Mouse (Mus musculus) CD8-positive naive resting alpha-beta T cell, adult 2 months (primary cell): ENCODE data around the gene Ssbp3.

Source experiments
- DNase-seq, 2 experiments: peaks; one replicate each; pipeline ENCODE4 v3.0.0; 2022; ENCODE audit warnings: low read depth in 2 of 2, low spot score in 2 of 2

Gene Ssbp3

DNA sequence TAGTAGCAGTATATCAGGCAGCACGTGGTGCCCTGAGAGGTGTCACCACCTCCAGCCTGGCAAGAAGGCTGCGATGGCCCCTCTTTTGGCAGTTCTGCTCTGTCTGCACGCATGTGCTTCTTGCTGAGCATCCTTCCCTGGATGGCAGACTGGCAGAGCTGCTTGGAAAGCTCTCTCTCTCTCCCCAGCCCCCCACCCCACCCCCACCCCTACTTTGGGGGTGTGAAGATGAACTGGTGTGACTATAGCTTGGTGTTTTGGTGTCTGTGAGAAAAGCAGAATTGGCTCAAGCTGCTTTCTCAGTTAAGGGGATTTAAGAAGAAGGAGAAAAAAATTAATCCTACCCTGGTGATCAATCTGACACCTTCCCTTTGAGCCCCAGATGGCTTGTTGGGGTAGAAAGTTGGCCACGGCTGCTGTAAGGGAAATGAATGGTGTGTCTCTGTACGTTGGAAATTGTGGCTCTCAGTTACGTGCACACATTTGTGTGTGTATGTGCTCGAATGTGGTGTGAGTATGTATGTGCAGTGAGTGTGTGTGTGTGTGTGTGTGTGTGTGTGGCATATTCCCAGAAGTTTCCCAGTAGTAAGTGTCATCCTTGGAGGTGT is 73.5 kb downstream of the Ssbp3 start:
- no peak for DNase-seq

DNA sequence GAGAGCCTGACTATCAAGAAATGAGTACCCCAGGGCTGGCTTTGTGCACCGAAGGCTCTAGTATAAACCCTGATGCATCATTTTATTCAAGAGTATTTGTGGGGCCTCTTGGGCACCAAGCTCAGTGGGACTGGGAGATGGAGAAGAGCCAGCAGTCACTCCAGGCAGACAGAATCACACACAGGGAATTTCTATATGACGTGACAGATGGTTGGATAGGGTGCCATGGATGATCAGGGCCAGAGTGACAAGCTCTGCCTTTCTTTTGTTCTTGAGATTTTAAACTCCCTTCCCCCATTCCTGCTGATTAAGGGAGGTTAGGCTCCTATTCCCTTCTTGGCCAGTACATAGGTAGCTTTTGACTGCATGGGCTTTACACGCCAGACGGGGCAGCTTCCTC is 74.8 kb downstream of the Ssbp3 start:
- DNase-seq, result no peak

DNA sequence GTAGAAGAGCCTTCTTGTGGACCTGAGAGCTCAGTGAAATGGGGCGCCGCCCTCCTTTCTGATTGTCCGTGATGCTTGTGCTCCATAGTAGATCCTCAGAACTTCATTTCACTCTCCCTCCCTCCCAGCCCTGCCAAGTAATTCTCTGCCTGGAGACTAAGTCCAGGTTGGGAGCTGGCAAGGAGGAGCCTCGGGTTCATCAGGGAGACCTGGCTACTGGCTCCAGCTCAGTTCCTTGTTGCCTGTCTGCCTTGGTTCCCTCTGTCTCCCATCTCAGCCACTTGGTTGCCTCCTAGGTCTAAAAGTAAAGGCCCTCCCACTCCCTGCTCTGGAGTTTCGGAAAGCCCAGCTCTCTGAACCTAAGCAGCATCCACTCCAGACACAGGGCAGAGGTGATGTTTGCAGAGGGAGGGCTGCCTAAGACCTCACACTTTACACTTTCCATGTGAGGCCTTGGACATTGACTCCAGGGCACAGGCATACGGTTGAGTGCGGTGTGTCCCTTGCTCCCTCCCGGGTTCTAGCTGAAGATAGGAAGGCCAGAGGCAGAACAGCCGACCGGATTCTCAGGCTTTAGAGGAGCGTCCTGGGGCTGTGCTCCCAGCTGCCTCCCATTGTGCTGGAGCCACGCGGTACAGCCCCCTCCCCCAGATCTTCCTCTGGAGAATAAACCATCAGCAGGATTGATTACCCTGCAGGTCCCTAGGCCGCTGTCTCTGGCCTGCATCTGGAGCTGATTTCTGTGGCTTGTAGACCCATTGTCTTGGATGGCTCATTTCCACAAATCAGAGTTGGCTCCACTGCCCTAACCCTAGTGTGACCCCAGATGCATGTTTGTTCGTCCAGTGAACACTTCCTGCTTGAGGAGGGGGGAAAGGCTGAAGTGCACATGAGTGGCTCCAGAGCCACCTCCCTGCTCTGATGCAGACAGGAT is 75.7 kb downstream of the Ssbp3 start:
- DNase-seq, result no peak

DNA sequence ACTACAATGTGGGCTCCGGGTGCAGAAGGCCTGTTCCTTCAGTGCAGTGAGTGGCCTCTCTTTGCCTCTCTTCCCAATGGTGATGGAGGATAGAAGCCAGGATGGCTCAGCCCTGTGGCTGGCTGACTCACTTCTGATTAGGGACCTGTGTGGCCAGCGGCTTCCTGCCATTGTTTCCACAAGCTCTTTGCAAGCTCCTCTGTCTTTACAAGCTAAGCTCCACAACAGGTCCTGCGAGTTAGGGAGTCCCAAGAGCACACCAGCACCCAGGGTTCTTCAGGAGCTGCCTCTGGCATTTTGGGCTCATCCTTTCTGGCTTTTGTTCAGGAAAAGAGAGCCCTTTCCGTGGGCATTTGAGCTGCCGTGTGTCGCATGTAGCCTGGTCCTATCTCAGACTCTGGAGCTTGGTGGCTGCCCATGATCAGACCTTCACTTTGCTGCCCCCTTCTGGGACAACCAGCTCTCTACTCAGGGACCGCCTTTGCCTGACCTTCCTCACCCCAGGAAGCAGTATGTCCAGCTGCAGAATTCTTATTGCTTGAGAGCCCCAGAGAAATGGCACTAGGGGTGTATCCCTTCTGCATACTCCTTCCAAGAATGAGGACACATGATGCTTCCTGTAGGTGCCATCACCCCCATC is 77.3 kb downstream of the Ssbp3 start:
- peak; percentile 48 to 68 for DNase-seq

DNA sequence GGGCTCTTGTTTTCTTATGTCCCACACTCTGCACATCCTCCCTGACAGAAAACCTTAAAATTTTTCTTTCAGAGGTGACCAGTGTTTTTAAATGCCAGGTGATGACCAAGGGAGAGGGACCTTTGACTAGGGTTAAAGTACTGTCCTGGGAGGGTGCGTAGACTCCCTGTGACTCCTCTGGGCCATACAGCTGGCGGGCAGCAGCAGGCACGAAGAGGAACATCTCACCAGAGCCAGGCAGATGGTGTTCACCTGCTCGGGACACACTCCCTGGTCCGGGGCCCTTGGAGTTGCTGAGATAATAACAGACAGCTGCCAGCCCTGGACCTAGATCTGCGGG is 78.4 kb downstream of the Ssbp3 start:
- no peak for DNase-seq

DNA sequence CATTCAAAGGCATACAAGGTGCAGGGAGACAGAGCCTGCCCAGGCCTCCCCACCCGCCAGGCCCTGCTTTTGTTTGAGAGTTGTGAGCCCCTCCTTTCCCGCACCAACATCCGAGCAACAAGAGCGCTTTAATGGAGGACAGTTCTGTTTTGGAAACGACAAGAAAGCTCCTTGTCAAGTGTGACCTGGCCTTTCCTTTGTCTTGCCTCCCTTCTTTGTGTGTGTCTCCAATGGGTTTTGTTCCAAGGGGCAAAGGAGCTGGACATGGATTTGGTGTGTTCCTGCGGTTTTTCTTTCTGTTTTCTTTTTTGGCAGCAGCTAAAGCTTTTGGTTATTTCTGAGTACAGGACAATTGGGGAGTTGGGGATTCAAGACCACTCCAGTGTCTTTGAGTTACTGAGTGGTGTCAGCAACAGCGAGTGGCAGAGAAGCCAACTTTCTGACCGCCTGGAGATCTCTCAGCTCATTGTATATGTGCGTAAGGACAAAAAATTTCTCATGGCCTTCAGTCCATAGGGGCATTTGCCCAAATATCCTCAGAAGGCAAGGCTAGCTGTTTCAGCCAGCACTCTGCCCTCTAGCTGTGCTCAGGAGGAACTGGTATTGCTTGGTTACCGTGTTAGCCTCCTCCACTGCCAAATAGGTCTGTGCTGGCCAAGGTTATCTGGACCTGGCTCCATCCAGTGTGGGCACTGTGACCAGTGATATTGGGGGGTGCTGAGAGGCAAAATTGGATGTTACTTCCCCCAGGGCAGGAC is 78.9 kb downstream of the Ssbp3 start:
- DNase-seq, result no peak

DNA sequence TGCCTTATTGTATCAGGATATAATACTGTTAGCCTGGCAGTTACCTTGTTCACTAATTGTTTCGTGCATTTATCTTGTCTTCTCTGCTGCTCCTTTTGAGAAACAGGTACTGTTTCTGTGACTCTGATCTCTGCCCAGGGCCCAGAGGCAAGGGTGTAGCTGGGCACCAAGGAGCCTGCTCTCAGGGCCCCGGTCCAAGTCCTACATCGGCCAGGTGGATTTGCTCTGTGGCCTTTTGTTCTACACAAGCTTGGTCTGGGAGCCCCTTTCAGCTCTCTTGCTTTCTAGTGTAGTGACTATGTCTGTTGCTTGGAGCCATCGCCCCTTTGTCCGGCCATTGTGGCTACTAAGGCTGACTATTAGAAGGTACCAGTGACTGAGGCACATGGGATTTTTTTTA is 82.6 kb downstream of the Ssbp3 start:
- DNase-seq, result no peak

DNA sequence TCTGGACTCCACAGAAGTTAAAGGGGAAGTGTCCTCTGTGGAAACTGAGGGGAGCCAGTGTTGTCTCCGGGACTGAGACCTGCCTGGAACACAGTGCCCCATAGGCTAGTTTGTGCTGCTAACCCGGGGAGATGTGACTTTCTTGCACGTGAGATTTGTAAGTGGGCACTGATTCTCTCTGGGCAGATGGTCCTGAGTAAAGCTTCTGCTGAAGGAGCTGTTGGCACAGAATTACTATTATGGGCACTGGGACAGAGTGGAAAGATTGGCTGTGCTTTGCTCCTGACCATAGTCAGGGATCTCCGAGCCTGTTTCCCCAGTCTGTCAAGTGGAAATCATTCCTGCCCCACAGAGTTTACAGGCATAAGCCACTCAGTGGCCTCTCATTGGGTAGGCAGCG is 83.8 kb downstream of the Ssbp3 start:
- no peak for DNase-seq

DNA sequence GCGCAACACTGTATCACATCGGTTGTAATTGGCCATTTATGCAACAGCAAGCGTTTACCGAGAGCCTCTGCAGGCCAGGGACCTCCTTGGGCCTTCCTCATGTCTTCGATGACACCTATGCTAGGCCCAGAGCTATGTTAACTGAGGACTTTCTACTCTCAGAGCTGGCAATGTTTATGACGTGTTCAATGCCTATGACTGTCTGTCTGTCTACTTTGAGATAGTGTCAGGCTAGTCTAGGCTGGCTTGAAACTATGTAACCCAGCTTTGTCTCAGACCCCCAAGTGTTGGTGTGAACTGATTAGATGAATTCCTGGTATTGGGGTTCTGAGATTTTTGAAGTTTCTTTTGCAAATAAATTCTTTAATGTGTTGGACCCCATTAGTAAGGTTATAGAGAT is 84.6 kb downstream of the Ssbp3 start:
- DNase-seq, result no peak

DNA sequence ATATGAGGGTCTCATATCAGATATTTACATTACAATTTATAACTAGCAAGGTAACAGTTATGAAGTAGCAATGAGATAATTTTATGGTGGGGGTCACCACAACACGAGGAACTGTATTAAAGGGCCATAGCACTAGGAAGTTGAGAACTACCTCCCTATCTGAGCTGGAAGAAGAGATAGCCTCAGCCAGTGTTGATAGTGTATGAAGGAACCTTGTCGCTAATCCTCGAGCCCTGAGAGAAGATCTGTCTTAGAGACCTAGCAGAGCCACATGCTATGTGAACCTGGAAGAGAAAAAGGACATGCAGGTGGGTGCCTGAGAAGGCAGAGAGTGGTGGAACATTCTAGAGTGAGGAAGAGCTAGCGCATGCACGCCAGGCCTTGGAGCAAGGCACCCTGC is 85.0 kb downstream of the Ssbp3 start:
- DNase-seq, result no peak

DNA sequence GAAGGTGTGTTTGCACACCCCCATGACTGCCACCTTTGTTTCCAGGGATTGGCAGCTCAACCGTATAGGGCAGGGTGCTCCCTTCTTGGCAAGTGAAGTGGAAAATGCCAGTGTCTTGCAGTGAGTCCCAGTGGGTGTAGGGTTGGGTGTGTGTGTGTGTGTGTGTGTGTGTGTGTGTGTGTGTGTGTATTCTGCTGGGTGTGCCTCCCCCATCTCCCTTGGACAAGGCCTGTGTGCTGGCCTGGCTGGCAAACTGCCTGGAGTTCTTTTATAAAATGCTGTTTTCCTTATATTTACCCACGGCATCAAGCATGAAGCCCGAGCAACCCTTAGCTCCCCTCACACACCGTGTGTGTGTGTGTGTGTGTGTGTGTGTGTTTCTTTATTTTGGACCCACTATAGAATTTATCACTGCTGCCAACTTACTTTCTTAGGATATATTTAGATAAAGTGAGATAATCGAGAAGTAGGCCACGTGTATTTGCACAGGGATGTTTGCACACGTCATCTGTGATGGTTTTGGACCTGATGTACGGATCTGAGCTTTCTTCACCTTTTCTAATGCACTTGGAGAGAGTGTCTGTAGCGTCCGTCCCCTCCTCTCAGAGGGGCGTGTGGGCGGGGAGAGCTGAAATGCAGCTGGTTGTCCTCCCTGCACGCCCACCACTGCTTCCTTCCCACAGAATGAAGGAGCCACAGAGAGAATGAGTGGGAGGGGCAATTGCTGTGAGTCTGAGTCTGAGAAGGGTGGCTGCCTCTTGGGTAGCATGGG is 86.0 kb downstream of the Ssbp3 start:
- DNase-seq, result peak in 1 of 2 experiments; percentile 13

DNA sequence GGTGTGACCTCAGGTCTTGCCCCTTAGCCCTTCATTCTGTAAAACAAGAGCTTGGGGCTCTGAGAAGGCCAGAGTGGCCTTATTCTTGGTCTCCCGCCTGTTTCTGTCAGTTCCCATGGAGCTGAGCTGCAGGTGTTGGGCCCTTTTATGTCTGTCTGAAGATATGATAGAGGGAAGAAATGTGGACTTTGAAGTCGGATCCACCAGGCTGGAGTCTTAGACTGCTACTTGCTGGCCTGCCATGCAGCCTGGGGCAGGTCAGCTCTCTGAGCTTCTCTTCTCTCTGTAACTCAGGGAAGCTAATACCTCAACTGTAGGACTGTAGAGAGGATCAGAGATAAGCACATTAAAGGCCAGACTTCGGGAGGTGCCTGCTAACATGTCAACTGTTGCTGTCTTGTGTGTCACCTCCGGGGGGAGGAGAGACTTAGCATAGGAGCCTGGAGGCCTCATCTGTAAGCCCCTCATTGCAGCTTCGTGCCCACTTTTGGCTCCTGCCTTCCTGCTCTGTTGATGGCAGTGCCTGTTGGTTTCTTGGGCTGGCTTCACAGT is 90.8 kb downstream of the Ssbp3 start:
- DNase-seq, result no peak

DNA sequence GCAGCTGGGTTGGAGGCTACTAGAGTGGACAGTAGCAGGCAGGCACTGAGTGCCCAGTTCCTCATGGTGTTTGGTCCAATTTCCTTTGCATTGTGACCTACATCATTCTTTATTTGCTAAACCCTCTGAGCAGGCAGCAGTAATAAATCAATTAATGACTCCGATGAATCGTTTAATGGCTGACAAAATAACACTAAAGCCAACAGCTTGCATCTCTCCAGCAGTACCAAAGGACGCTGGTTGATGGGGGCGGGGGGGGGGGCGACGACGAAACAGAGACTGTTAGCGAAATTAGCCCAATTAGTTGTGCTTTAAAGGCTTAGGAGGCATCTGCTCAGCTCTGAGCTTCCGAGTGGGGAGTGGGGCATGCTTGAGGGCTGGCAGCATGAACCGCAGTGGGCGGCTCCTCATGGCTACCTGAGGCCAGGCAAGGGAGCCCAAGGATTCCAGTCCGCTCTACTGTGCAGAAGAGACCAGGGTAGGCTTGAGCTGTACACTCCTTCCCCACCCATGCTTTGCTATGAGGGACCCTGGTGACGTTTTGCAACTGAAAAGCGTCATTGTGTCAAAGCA is 91.5 kb downstream of the Ssbp3 start:
- no peak for DNase-seq

DNA sequence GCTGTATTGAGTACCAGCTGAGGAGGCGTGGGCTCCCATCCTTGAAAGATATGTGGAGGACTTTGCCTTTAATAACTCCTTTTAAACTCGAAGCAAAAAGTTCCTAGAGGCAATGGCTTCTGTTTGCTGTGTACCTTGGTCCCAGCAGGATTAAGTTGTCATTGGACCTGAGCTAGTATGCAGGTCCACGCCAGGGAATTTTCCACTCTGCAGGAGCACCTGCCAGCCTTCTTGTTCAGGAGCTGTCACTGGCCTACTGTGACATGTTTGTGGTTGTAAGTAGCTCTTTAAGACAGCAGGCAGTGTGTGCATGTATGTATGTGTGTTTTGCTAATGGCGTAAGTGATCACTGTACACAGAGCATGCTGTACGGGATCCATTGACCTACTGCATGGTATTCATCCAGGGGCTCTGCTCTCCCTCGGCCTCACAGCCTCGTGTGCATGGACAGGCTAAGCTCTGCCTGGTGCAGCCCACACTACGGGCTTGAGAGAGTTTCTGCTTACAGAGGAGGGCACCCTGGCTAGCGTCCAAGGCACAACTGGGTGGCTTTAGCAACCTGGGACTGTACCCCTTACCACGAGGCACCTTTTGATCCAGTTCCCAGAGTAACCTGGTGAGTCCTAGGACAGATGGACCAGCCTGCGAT is 92.1 kb downstream of the Ssbp3 start:
- DNase-seq, result no peak

DNA sequence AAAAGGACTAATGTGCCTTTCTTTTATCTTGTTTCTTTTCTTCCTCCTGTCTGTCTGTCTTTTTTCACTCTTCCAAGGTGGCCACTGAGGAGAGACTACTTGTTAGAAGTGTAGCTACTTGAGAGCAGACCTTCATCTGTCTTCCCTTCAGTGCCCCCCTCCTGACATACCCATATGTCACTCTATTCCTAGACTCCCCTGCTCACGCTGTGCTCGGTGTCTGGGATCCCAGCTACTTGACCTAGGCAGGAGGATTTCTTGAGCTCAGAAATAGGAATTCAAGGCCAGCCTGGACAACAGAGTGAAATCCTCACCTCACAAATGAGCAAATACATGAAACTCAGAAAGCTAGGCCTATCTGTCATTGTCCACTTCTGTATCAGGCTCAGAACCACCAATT is 92.7 kb downstream of the Ssbp3 start:
- DNase-seq, result no peak

DNA sequence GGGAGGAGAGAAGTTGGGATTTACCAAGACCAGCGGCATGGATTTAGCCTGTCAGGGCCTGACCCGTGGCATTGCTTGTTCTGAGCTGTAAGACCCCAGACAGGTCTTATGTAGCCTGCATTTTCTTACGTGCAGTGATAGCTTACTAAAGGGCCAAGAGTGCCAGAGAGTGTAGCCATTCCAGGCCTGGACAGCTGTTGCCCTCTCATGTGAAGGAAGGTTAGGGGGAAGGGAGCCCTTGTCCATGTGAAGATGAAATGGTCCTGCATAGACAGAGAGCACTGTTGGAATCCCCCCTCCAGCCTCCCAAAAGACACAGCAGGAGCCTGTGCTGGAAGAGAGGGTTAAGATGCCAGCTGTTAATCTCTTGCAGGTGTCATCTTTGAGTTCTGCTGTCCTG is 93.3 kb downstream of the Ssbp3 start:
- no peak for DNase-seq

DNA sequence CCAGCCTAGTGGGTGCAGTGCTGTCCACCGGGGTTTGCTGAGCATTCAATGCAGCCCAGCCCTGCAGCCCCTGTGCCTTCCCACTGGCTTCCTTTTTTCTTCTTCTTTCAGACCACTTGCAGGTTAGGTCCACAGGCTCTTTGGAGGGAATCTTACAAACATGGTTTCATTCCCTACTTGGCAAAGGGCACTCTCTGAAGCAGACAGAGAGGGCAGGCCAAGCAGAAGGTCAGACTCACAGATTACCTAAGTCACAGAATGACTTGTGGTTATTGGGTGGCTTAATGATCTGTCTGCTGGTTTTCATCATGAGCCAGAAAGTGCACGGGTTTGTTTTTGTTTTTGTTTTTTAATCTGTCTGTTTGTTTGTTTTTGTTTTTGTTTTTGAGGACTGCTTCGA is 93.8 kb downstream of the Ssbp3 start:
- DNase-seq, result no peak

DNA sequence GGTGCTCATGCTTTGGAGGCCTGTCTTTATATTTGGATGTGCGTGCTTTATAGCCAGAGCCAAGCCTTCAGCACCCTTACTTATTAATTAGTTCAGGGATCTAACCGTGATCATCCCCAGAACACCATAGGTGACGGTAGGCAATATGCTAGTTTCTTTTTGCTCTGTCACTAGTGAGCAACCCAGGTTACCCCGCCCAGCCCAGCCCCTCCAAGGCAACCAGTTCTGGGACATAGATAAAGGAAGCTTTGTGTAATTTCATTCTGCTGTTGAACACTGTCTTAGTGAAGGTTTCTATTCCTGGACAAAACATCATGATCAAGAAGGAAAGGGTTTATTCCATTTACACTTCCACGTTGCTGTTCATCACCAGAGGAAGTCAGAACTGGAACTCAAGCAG is 94.7 kb downstream of the Ssbp3 start:
- DNase-seq, result no peak

DNA sequence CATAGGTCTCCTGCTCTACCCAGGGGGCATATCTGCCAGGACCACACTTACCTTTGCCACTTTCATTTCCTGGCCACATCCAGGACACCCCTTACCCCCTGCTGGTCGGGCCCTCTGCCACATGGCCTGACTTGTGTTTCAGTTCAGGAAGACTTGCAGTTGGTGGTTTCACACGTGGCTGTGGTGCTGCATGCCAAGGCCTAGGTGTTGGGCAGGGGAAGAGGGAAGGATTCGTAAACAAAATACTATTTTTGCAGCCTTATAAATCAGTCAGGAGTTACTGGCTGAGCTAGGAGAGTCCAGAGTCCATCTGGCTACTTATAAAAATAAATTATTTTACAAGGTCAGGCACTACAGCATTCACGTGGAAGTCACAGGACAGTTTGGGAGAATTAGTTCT is 95.7 kb downstream of the Ssbp3 start:
- DNase-seq, result no peak

DNA sequence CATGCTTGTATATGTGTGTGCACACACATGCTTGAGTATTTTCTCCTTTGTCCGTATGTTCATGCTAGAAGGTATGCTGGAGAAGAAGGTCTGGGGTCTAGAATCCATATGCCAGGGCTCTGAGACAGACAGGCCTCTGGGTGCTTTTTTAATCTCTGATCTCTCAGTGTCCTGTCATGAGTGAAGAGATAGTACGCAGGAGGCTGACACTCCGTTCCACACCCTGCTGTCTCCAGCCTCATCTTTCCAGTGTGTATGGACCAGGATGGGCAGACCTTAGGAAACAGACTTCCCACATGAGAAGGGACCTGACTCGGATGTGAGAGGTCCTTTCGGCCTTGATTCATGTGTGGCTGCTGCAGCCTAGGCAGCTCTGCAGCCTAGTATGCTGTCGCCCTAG is 96.3 kb downstream of the Ssbp3 start:
- DNase-seq, result no peak
